Mouse (Mus musculus) brain, adult 10 weeks (tissue): ENCODE results near the gene Csl. TPM values are rescaled to one million over a fixed set of nuclear protein-coding genes. Genes with fewer than 3 reads are reported as not detected.

Experiments
- polyA plus RNA-seq: library from polyadenylated mRNA; stranded (reverse); fragments of 350-450 nt; fragmentation: Illumina TruSeq; extraction: RNeasy Lipid Tissue Mini Kit (QIAGEN cat#74804); gene quantifications from one replicate; pipeline ENCODE4 v1.2.3, GENCODE M21; 2015; ENCODE audit warnings: low read depth, low replicate concordance

The Csl gene
- not detected for polyA plus RNA-seq

GRCm38 (mm10) chr10:99759558-99759957, at the start of gene Csl:
Csl (minus strand) TSS chr10:99759658.

